Mouse (Mus musculus) bone marrow macrophage, adult 2 months (primary cell): ENCODE measurements around the gene Trim60.

Experiments used
- CTCF ChIP-seq: IDR thresholded peaks from 2 replicates; pipeline ENCODE4 v1.5.1; 2012; ENCODE audit warnings: low read depth, mild to moderate bottlenecking, low read length, moderate library complexity
- POLR2A ChIP-seq: IDR thresholded peaks from 2 replicates; pipeline ENCODE4 v1.6.1; 2012; ENCODE audit warnings: mild to moderate bottlenecking, low read depth, low read length, borderline replicate concordance

DNA sequence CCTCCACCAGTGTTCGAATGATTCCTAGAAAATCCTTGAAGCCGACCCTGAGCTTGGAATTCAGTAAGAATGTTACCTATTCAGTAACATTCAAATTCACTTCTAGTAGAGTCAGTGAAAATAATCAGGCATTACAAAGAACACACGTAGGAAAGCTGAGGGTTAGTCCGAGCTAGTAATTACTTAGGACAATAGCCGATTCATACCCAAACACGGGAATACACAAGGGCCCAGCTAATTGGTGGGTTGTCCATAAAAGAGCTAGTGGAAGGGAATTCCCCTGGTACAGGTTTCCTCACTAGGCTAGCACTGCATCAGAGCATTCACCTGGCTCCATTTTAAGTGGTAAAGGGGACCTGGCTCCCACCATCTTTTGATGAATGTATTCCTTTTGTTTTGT, 66.3 kb downstream of the Trim60 start:
- no peak for TF ChIP-seq CTCF
- TF ChIP-seq POLR2A, result no peak
